Mouse (Mus musculus) bone marrow, adult 2 months (tissue): ENCODE measurements around the gene Map2k7. TPM values are rescaled to one million over a fixed set of nuclear protein-coding genes. Genes with fewer than 3 reads are reported as not detected.

Source experiments
- H3K27ac ChIP-seq: fragments of 200-500 bp; 2 replicates; pipeline ENCODE4 v1.5.1; 2012; ENCODE audit warnings: low read depth, mild to moderate bottlenecking, control low read depth, inconsistent platforms, low read length; ENCODE audit not compliant: control insufficient read depth, poor library complexity, insufficient read depth
- H3K4me1 ChIP-seq: fragments of 200-500 bp; 2 replicates; pipeline ENCODE4 v1.6.1; 2011; ENCODE audit warnings: low read length; ENCODE audit not compliant: control insufficient read depth, insufficient read depth
- H3K4me3 ChIP-seq: fragments of 200-500 bp; replicated peaks from 2 replicates; pipeline ENCODE3; 2011; ENCODE audit warnings: mild to moderate bottlenecking, low read depth, low read length, control low read depth; ENCODE audit not compliant: control insufficient read depth
- CTCF ChIP-seq: fragments of 200-500 bp; IDR thresholded peaks from 2 replicates; pipeline ENCODE4 v1.5.1; 2011; ENCODE audit warnings: low read length, control low read depth; ENCODE audit not compliant: control insufficient read depth, insufficient read depth
- POLR2A ChIP-seq: fragments of 200-500 bp; IDR thresholded peaks from 2 replicates; pipeline ENCODE4 v1.6.1; 2011; ENCODE audit warnings: low read depth, mild to moderate bottlenecking, control low read depth, low read length, borderline replicate concordance; ENCODE audit not compliant: control insufficient read depth
- WGBS: fragments of 180-500 bp; shearing (Covaris S2); methylation state at CpG from one replicate; pipeline ENCODE4 v1.1.7; 2018; 5-methylcytosine and 5-hydroxymethylcytosine counted together
- polyA plus RNA-seq: library from polyadenylated mRNA; stranded (reverse); fragments of >200 nt; gene quantifications from 2 replicates; pipeline ENCODE4 v1.2.4, GENCODE M21; 2011; ENCODE audit warnings: low replicate concordance; ENCODE audit not compliant: missing spikeins, insufficient read depth, insufficient read length

Map2k7 gene
- polyA plus RNA-seq, 1 experiment: 88.3 TPM

DNA sequence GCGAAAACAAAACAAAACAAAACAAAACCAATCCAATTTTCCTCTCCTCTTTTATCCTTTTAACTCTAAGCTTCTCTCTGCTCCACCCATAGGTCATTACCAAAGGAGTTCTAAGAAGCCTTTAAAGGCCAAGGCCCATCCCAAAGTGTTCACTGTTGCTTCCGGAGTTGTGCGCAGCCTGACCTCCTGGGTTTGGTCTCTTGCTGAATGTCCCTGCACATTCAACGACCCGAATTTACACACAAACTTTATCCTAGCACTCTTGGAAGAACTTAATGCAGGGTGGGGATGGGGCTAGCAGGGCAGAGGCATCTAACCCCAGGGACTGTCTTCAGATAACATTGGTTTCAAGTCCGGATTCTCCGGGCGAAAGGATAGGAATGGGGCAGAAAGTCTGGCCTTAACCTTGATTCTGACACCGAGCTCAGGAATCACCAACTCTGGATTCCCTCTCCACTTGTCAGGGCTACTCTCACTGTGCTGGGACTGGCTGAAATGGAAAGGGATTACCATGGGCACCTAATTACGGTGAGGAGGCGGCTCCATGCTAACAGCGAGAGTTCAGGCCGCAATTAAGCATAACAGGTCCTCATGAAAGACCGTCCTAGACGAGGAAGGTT, 616 bp upstream of the Map2k7 start:
- H3K27ac ChIP-seq: peak overlapping the region; percentile 70
- H3K4me1 ChIP-seq: peaks cover 4% of the 10 kb centered on the region; the same call in 1 of the 2 replicates
- WGBS: 17% methylated on average over 15 of the region's 15 CpGs
- peak overlapping the region; percentile 98 for H3K4me3 ChIP-seq
- no peak for TF ChIP-seq POLR2A
- no peak for TF ChIP-seq CTCF

DNA sequence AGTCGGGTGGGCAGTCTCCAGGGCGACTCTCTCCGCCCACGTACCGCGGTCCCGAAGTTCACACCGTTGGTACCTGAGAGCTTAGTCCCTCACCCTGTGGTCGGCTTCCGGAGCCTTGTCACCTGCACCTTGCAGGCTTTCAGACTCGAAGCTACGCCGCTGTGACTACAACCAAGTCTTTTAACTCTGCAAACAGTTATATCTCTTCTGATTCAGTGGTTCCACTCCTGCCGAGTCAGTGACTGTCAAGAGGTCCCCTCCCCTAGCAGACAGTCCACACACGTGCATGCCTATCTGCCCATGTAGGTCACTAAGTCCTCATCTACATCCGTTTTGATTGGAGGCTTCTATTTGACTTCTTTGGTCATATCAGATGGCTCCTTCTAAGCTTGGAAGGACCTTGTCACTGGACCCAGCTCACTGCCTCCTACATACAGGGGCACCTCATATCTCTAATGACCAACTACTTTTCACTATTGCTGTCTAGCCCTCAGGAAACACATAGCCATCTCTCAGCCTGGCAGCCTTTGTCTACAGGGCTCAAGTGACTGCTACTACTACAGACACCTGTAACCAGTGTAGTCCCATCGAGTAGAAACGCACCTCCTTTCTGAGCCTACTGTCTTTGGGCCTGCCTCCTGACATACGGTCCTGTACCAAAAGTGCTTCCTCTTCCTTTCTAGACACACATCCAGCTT, 802 bp downstream of the Map2k7 start:
- peak overlapping the region; percentile 98 for H3K4me3 ChIP-seq
- peak overlapping the region; percentile 91 for H3K27ac ChIP-seq
- no peak for TF ChIP-seq POLR2A
- H3K4me1 ChIP-seq: peaks cover 4% of the 10 kb centered on the region; the same call in 1 of the 2 replicates
- WGBS: 4% methylated on average over 19 of the region's 19 CpGs

DNA sequence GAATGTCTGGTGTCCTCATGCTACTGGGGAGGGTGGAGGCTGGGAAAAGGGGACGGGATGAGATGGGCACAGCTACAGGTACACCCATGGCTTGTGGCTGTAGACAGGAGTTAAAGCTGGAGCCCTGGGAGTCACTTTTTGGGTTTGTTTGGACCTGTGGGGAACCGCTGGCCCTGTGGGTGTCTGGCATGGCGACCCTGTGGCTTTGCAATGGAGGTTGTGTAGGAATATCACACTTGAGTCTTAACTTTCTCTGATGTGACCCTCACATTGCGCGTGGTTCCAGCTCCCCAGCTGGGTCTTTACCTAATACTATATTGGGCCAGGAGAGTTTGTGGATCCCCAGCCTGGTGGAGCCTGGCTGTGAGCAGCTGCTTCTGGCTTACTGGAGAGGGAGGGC, 6.5 kb downstream of the Map2k7 start:
- Histone ChIP-seq H3K4me3 (no peak overlapping the region), H3K4me1 (no peaks in the 10 kb centered on the region; the same call in 1 of the 2 replicates), H3K27ac (no peak overlapping the region)
- TF ChIP-seq CTCF (no peak), POLR2A (no peak)
- 94% methylated on average over 5 of the region's 5 CpGs for WGBS

DNA sequence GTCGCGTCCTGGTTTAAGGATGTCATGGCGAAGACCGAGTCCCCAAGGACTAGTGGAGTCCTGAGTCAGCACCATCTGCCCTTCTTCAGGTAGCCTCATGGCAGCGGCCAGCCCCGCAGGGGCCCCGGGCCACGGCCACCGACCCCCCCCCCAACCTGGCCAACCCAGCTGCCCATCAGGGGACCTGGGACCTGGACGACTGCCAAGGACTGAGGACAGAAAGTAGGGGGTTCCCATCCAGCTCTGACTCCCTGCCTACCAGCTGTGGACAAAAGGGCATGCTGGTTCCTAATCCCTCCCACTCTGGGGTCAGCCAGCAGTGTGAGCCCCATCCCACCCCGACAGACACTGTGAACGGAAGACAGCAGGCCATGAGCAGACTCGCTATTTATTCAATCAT, 7.2 kb downstream of the Map2k7 start:
- Histone ChIP-seq H3K4me3 (no peak overlapping the region), H3K4me1 (no peaks in the 10 kb centered on the region), H3K27ac (no peak overlapping the region)
- no peak for TF ChIP-seq CTCF
- TF ChIP-seq POLR2A: no peak
- 90% methylated on average over 13 of the region's 13 CpGs for WGBS

DNA sequence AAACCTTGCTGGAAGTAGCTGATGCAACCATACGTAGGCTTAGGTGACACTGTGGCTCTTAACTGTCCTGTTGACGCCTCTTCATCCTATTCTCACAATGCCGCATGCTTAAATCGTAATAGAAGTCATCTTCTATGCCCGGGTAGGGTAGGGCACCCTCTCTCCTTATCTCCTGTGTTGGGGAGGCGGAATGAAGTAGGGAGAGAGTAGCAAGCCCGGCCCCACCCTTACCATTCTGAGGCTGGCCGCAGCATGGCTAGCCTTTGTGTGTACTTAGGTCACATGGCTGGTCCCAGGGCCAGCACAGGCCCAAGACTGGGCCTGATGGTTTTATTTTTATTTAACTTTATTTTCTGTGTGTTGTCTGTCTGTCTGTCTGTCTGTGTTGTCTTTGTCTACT, 8.7 kb downstream of the Map2k7 start:
- Histone ChIP-seq H3K4me3 (no peak overlapping the region), H3K4me1 (no peaks in the 10 kb centered on the region), H3K27ac (no peak overlapping the region)
- WGBS: 79% methylated on average over 8 of the region's 8 CpGs
- TF ChIP-seq POLR2A (no peak), CTCF (no peak)

DNA sequence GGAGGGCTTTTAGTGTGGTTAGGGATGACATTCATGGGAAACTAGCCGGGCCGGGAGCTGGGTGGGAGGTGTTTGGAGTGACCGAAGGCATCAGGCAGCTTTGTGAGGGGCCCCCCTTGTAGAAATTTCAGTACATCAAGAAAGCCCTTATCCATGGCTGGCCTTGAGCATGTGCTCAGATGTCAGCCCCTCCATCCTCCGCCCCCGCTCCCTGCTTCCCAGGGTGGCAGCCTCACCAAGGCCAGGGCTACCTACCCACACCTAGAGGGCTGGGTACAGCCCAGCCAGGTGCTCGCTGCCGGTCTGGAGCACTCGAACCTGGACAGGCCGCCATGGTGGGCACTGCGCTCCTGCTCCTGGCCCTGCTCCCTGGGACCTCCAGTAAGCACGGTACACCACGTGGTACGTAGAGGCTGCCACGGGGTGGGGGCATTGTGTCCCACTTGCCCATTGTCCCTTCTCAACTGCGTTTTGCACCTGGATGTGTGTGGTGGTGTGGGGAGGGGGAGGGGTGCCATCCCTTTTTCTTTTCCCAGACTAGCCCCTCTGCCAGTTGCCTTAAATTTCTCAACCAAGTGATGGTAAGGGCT, 9.5 kb downstream of the Map2k7 start, which contains the start of gene Tgfbr3l:
Tgfbr3l (plus strand) TSS at position 264 of the 590 bp plus-strand sequence.
- H3K4me3 ChIP-seq: no peak within 1 kb of the TSS
- TF ChIP-seq CTCF (no peak), POLR2A (no peak)
- H3K4me1 ChIP-seq: no peaks in the 10 kb centered on the region; the same call in 1 of the 2 replicates
- H3K27ac ChIP-seq: no peak within 1 kb of the TSS; the same call in 1 of the 2 replicates
- 89% methylated on average over 15 of the region's 15 CpGs for WGBS

DNA sequence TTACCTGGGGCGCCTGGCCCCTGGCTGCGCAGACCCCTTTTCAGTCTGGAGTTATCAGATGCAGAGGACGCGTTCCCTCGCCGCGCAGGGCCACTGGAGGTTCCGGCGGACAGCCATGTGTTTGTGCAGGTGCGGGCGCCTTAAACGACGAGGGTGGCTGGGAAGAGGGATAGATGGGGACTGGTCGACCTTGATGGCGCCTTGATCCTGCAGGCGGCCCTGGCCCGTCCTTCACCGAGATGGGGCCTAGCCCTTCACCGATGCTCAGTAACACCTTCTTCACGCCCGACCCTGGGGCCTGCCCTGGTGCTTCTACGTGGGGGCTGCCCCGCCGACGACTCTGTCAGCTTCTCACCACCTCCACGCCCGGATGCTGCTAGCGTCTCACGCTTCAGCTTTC, 10.7 kb downstream of the Map2k7 start:
- no peak overlapping the region for H3K4me3 ChIP-seq
- TF ChIP-seq POLR2A (no peak), CTCF (no peak)
- H3K27ac ChIP-seq: no peak overlapping the region
- 86% methylated on average over 29 of the region's 29 CpGs for whole genome bisulfite sequencing
- peaks cover 2% of the 10 kb centered on the region; the same call in 1 of the 2 replicates for H3K4me1 ChIP-seq

DNA sequence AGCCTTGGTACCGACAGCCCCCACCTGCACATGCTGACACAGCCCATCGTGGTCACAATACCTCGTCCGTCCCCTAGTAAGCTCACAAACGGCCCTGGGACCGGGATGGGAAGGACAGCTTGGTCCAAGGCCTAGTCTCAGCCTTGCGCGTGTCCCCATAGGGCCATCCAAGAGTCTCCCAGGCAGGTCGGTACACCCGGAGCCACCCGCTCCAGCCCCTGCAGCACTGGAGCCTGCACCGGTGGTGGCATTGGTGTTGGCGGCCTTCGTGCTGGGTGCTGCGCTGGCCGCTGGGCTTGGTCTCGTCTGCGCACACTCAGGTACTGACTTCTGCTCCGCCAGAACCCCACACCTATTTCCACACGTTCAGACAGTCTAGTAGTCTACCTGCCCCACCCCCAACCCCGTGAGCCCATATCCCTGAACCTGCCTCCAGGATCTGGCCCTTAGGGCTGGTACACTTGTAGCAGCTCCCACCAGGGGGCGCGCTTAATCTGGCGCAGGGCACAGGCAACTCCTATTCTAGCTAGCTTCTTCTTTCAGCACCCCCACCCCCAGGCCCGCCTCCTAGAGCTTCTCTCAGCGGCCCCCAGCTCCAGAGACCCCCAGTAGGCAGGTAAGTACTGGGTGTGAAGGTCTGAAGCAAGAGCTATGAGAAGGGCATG, 11.9 kb downstream of the Map2k7 start:
- H3K4me1 ChIP-seq: peaks cover 2% of the 10 kb centered on the region; the same call in 1 of the 2 replicates
- peak; percentile 88 for TF ChIP-seq CTCF
- TF ChIP-seq POLR2A: no peak
- no peak overlapping the region for H3K4me3 ChIP-seq
- no peak overlapping the region for H3K27ac ChIP-seq
- WGBS: 54% methylated on average over 26 of the region's 26 CpGs
